Mouse (Mus musculus) forebrain, embryonic 14.5 days (tissue): ENCODE data around the gene Lrp2bp. TPM values are rescaled to one million over a fixed set of nuclear protein-coding genes. Genes with fewer than 3 reads are reported as not detected.
A peak's percentile ranks its signal among the peaks of the same experiment; 100 is the strongest.

Source experiments
- ATAC-seq: fragments of 200-750 bp; cut with Nextera tagmentation; 2 replicates; pipeline ENCODE4 v1.8.0; 2017; ENCODE audit warnings: mild to moderate bottlenecking, moderate library complexity
- DNase-seq: peaks from one replicate; pipeline ENCODE4 v3.0.0-alpha.2; 2015; ENCODE audit warnings: low spot score
- H3K27ac ChIP-seq: fragments of 300-500 bp; sonication (generic); 2 replicates; pipeline ENCODE4 v1.5.1; 2014; ENCODE audit warnings: low read depth, mild to moderate bottlenecking, control low read depth, low read length, moderate library complexity
- H3K27me3 ChIP-seq: fragments of 300-500 bp; sonication (generic); replicated peaks from 2 replicates; pipeline ENCODE4 v1.6.1; 2014; ENCODE audit warnings: low read length, control low read depth, mixed read lengths; ENCODE audit not compliant: control insufficient read depth, insufficient read depth
- H3K36me3 ChIP-seq: fragments of 300-500 bp; sonication (generic); 2 replicates; pipeline ENCODE4 v1.6.1; 2014; ENCODE audit warnings: low read length, control low read depth; ENCODE audit not compliant: control insufficient read depth, insufficient read depth
- H3K4me1 ChIP-seq: fragments of 300-500 bp; sonication (generic); 2 replicates; pipeline ENCODE4 v1.6.1; 2014; ENCODE audit warnings: antibody characterized with exemption, low read length, control low read depth; ENCODE audit not compliant: control insufficient read depth, insufficient read depth
- H3K4me2 ChIP-seq: fragments of 300-500 bp; sonication (generic); 2 replicates; pipeline ENCODE4 v1.6.1; 2014; ENCODE audit warnings: mild to moderate bottlenecking, control low read depth, low read length
- H3K4me3 ChIP-seq: fragments of 300-500 bp; sonication (generic); 2 replicates; pipeline ENCODE4 v1.5.1; 2014; ENCODE audit warnings: low read depth, low read length, control low read depth
- H3K9ac ChIP-seq: fragments of 300-500 bp; sonication (generic); 2 replicates; pipeline ENCODE4 v1.6.1; 2014; ENCODE audit warnings: mild to moderate bottlenecking, low read length, control low read depth, moderate library complexity
- H3K9me3 ChIP-seq: fragments of 300-500 bp; sonication (generic); replicated peaks from 2 replicates; pipeline ENCODE4 v1.6.1; 2016; ENCODE audit warnings: low read length, control low read depth, mixed read lengths; ENCODE audit not compliant: control insufficient read depth
- WGBS: fragments of 180-500 bp; shearing (Covaris S2); extraction: QIAGEN DNeasy Blood & Tissue Kit; methylation state at CpG from one replicate; pipeline ENCODE4 v1.1.7; 2014; 5-methylcytosine and 5-hydroxymethylcytosine counted together
- polyA plus RNA-seq: library from polyadenylated mRNA; unstranded; fragments of >200 nt; fragmentation: Nextera tagmentation; extraction: Ambion mirVana; gene quantifications from 2 replicates; pipeline ENCODE4 v1.2.1, GENCODE M21; 2014

Gene Lrp2bp
- polyA plus RNA-seq, 1 experiment from 2014 or later, result 0.19 TPM

GRCm38 (mm10) chr8:46010746-46011680 is 11.9 kb downstream of the Lrp2bp start:
- H3K27me3 ChIP-seq, result no peaks in the 10 kb centered on the region
- H3K4me1 ChIP-seq, result peaks cover 9% of the 10 kb centered on the region; the same call in 1 of the 2 replicates
- H3K9me3 ChIP-seq, result no peaks in the 10 kb centered on the region
- H3K27ac ChIP-seq, result no peak overlapping the region; the same call in 1 of the 2 replicates
- H3K9ac ChIP-seq, result no peak overlapping the region
- DNase-seq (peak; percentile 55), ATAC-seq (peak; percentile 37; the same call in 1 of the 2 replicates)
- WGBS, result 20% methylated on average over 17 of the region's 17 CpGs
- no peaks in the 10 kb centered on the region for H3K36me3 ChIP-seq
- peak overlapping the region; percentile 36 for H3K4me2 ChIP-seq
- no peak overlapping the region for H3K4me3 ChIP-seq

- Histone ChIP-seq H3K9ac (no peak overlapping the region), H3K9me3 (no peaks in the 10 kb centered on the region), H3K4me1 (no peaks in the 10 kb centered on the region), H3K4me2 (no peak overlapping the region), H3K4me3 (no peak overlapping the region), H3K27ac (no peak overlapping the region), H3K27me3 (no peaks in the 10 kb centered on the region), H3K36me3 (no peaks in the 10 kb centered on the region)
- DNase-seq (no peak), ATAC-seq (no peak)
- WGBS, result 92% methylated on average over 9 of the region's 9 CpGs
Measured at GRCm38 (mm10) chr8:46022203-46022602, 23.1 kb downstream of the Lrp2bp start.

- Histone ChIP-seq H3K9me3 (no peaks in the 10 kb centered on the region), H3K4me2 (no peak overlapping the region), H3K36me3 (no peaks in the 10 kb centered on the region), H3K9ac (no peak overlapping the region), H3K27ac (no peak overlapping the region), H3K4me3 (no peak overlapping the region), H3K4me1 (no peaks in the 10 kb centered on the region), H3K27me3 (no peaks in the 10 kb centered on the region)
- DNase-seq (no peak), ATAC-seq (no peak)
- WGBS, result 93% methylated on average over 9 of the region's 9 CpGs
Measured at GRCm38 (mm10) chr8:46022758-46023157, 23.7 kb downstream of the Lrp2bp start.

GRCm38 (mm10) chr8:46024392-46024791 is 25.3 kb downstream of the Lrp2bp start:
- Histone ChIP-seq H3K9me3 (no peaks in the 10 kb centered on the region), H3K27me3 (no peaks in the 10 kb centered on the region), H3K4me1 (no peaks in the 10 kb centered on the region), H3K9ac (no peak overlapping the region), H3K4me3 (no peak overlapping the region), H3K4me2 (no peak overlapping the region), H3K36me3 (no peaks in the 10 kb centered on the region), H3K27ac (no peak overlapping the region)
- DNase-seq (no peak), ATAC-seq (no peak)
- WGBS, result 68% methylated on average over 4 of the region's 4 CpGs

- no peak overlapping the region for H3K27ac ChIP-seq
- H3K9ac ChIP-seq, result no peak overlapping the region
- H3K9me3 ChIP-seq, result no peaks in the 10 kb centered on the region
- no peak overlapping the region for H3K4me3 ChIP-seq
- peaks cover 23% of the 10 kb centered on the region; the same call in 1 of the 2 replicates for H3K36me3 ChIP-seq
- H3K27me3 ChIP-seq, result no peaks in the 10 kb centered on the region
- 80% methylated on average over 11 of the region's 11 CpGs for WGBS
- ATAC-seq (no peak), DNase-seq (no peak)
- H3K4me2 ChIP-seq, result no peak overlapping the region
- H3K4me1 ChIP-seq, result no peaks in the 10 kb centered on the region
Measured at GRCm38 (mm10) chr8:46036217-46036616, 37.1 kb downstream of the Lrp2bp start.

- Histone ChIP-seq H3K36me3 (peaks cover 16% of the 10 kb centered on the region), H3K27ac (no peak overlapping the region), H3K4me1 (no peaks in the 10 kb centered on the region), H3K9me3 (no peaks in the 10 kb centered on the region), H3K27me3 (no peaks in the 10 kb centered on the region), H3K4me2 (no peak overlapping the region), H3K9ac (no peak overlapping the region), H3K4me3 (no peak overlapping the region)
- DNase-seq, result no peak
- ATAC-seq, result no peak
- WGBS, result 68% methylated on average over 1 of the region's 1 CpGs
Measured at GRCm38 (mm10) chr8:46039666-46040065, 40.6 kb downstream of the Lrp2bp start.

- Histone ChIP-seq H3K27ac (no peak overlapping the region), H3K9me3 (no peaks in the 10 kb centered on the region)
- ATAC-seq, result no peak
Measured at GRCm38 (mm10) chr8:46040260-46040659, 41.2 kb downstream of the Lrp2bp start.

GRCm38 (mm10) chr8:46072798-46073197 is 73.7 kb downstream of the Lrp2bp start:
- Histone ChIP-seq H3K36me3 (no peaks in the 10 kb centered on the region), H3K27me3 (no peaks in the 10 kb centered on the region), H3K9ac (no peak overlapping the region), H3K27ac (no peak overlapping the region), H3K9me3 (no peaks in the 10 kb centered on the region), H3K4me1 (no peaks in the 10 kb centered on the region), H3K4me2 (no peak overlapping the region), H3K4me3 (no peak overlapping the region)
- WGBS, result 90% methylated on average over 5 of the region's 5 CpGs
- DNase-seq (no peak), ATAC-seq (no peak)

More at GRCm38 (mm10) chr8:46040260-46040659, 41.2 kb downstream of the Lrp2bp start:
- H3K4me3 ChIP-seq, result no peak overlapping the region
- peaks cover 18% of the 10 kb centered on the region for H3K36me3 ChIP-seq
- WGBS, result 59% methylated on average over 13 of the region's 13 CpGs
- no peaks in the 10 kb centered on the region for H3K4me1 ChIP-seq
- no peak overlapping the region for H3K9ac ChIP-seq
- no peaks in the 10 kb centered on the region for H3K27me3 ChIP-seq
- DNase-seq, result no peak
- no peak overlapping the region for H3K4me2 ChIP-seq

- H3K36me3 ChIP-seq, result no peaks in the 10 kb centered on the region
- H3K27me3 ChIP-seq, result no peaks in the 10 kb centered on the region
- no peak overlapping the region for H3K4me3 ChIP-seq
- H3K4me2 ChIP-seq, result no peak overlapping the region
- no peak overlapping the region for H3K27ac ChIP-seq
- WGBS, result 85% methylated on average over 2 of the region's 2 CpGs
- no peaks in the 10 kb centered on the region for H3K4me1 ChIP-seq
- DNase-seq (no peak), ATAC-seq (no peak)
- no peak overlapping the region for H3K9ac ChIP-seq
- H3K9me3 ChIP-seq, result no peaks in the 10 kb centered on the region
Measured at GRCm38 (mm10) chr8:46073540-46074140, 74.5 kb downstream of the Lrp2bp start.
